12 mouse cellular contexts compared by ENCODE assay signal in the genomic region with DNA sequence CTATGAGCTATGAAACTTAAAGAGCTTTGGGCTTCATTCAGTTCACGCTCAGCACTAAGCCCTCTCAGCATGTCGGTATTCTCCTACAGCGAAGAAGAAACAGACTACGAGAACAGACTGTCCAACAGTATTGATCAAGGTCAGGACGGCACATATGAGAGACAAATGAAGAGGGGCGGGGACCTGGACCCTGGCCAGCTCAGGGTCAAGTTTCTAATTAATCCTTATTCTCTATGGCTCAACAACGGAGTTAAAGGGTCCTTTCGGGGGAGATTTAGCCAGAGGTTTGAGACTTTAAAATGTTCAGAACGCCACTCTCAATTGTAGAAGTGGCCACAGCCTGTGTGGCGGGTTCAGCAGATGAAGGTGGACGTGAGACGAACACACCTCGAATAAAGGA.
"Had no signal": no experiment of that assay in that cellular context is flagged by ENCODE, and none has a peak within 500 bp of the region (broad histone marks: within the 10 kb centered on the region; RNA-seq: fewer than 3 reads in every experiment).

No protein-coding gene starts in this region.

- H3K4me3 ChIP-seq: limb, embryonic 15.5 days; liver, embryonic 12.5 days; midbrain, embryonic 12.5 days; myocyte; neural tube, embryonic 15.5 days had no signal

- ATAC-seq: liver, embryonic 12.5 days had no signal

- H3K4me2 ChIP-seq: limb, embryonic 15.5 days; liver, embryonic 12.5 days; lung, embryonic 14.5 days; midbrain, embryonic 12.5 days; neural tube, embryonic 15.5 days had no signal

- H3K9ac ChIP-seq: limb, embryonic 15.5 days; liver, embryonic 12.5 days; lung, embryonic 14.5 days; midbrain, embryonic 12.5 days; neural tube, embryonic 15.5 days had no signal

- H3K27me3 ChIP-seq: limb, embryonic 15.5 days; liver, embryonic 12.5 days; neural tube, embryonic 15.5 days had no signal

- H3K27ac ChIP-seq: limb, embryonic 15.5 days; liver, embryonic 12.5 days; midbrain, embryonic 12.5 days; neural tube, embryonic 15.5 days had no signal

- H3K9me3 ChIP-seq: limb, embryonic 15.5 days; liver, embryonic 12.5 days; midbrain, embryonic 12.5 days; neural tube, embryonic 15.5 days had no signal

- H3K36me3 ChIP-seq: limb, embryonic 15.5 days; midbrain, embryonic 12.5 days had no signal

- DNase-seq: kidney, postnatal 25 days; lung, embryonic 14.5 days; lung, postnatal 10 days; lung, postnatal 4 days; right cerebral cortex, postnatal 4 days; spleen, adult 18-20 months; thymus, postnatal 36 days had no signal
